In the genomic region with DNA sequence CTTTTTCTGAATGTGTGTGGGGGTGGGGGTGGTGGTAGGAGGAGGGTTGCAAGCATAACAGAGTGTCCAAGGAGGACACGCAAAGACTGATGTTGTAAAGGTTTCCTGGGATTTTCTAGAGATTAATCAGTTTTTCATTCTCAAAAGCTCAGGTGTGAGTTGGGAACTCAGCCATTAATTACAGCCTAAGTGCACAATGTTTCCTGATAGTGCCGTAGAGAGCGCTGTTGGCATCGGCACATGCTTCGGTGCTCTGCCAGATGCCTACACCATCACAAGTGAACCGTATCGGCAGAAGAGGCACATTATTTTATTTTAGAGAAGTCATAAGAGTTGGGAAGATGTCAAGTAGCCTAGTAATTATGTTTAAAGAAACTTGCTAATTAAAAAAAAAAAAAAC, we compare ENCODE assay signal across 27 mouse cellular contexts.
A peak's percentile ranks its signal among the peaks of the same experiment; 100 is the strongest.
DNase-seq lines count a peak whose midpoint lies in the region; ATAC-seq and TF ChIP-seq lines count a peak whose summit lies in the region.
"Had no signal": no experiment of that assay in that cellular context is flagged by ENCODE, and none has a peak within 500 bp of the region (broad histone marks: within the 10 kb centered on the region; RNA-seq: fewer than 3 reads in every experiment).

No protein-coding gene starts in this region.

- no peak for ATAC-seq in hindbrain, postnatal 0 days
- no peak for ATAC-seq in hindbrain, embryonic 13.5 days (ENCODE audit: low FRiP score)
- ATAC-seq in intestine, embryonic 16.5 days, result no peak
- ATAC-seq: forebrain, embryonic 15.5 days; intestine, embryonic 15.5 days; Patski had no signal

- H3K4me2 ChIP-seq in hindbrain, postnatal 0 days (ENCODE audit: low read depth, low read length), result no peak overlapping the region
- no peak overlapping the region for H3K4me2 ChIP-seq in hindbrain, embryonic 13.5 days
- no peak overlapping the region for H3K4me2 ChIP-seq in intestine, embryonic 16.5 days (ENCODE audit: low read depth, low read length)
- H3K4me2 ChIP-seq: embryonic facial prominence, embryonic 12.5 days; forebrain, embryonic 12.5 days; forebrain, embryonic 15.5 days; heart, embryonic 13.5 days; hindbrain, embryonic 15.5 days; intestine, embryonic 15.5 days had no signal

- no peak overlapping the region for H3K4me3 ChIP-seq in hindbrain, postnatal 0 days (ENCODE audit: low read length)
- no peak overlapping the region for H3K4me3 ChIP-seq in hindbrain, embryonic 13.5 days
- H3K4me3 ChIP-seq in intestine, embryonic 16.5 days (ENCODE audit: low read length), result no peak overlapping the region
- H3K4me3 ChIP-seq: embryonic facial prominence, embryonic 12.5 days; erythroblast, embryonic 14.5 days; forebrain, embryonic 12.5 days; forebrain, embryonic 15.5 days; heart, adult 2 months; heart, embryonic 10.5 days; heart, embryonic 13.5 days; hindbrain, embryonic 15.5 days; intestine, embryonic 15.5 days had no signal

- no peaks in the 10 kb centered on the region for H3K4me1 ChIP-seq in hindbrain, postnatal 0 days (ENCODE audit: insufficient read depth, low read length)
- H3K4me1 ChIP-seq in hindbrain, embryonic 13.5 days (replicated peaks), result no peaks in the 10 kb centered on the region
- H3K4me1 ChIP-seq in intestine, embryonic 16.5 days (ENCODE audit: control insufficient read depth, insufficient read depth, low read length), result no peaks in the 10 kb centered on the region
- H3K4me1 ChIP-seq: embryonic facial prominence, embryonic 12.5 days; forebrain, embryonic 12.5 days; forebrain, embryonic 15.5 days; hindbrain, embryonic 15.5 days; intestine, embryonic 15.5 days had no signal

- no peak overlapping the region for H3K27ac ChIP-seq in hindbrain, postnatal 0 days
- no peak overlapping the region for H3K27ac ChIP-seq in hindbrain, embryonic 13.5 days
- no peak overlapping the region for H3K27ac ChIP-seq in intestine, embryonic 16.5 days (ENCODE audit: low read length)
- H3K27ac ChIP-seq: embryonic facial prominence, embryonic 12.5 days; forebrain, embryonic 12.5 days; forebrain, embryonic 15.5 days; heart, adult 2 months; heart, embryonic 10.5 days; heart, embryonic 13.5 days; hindbrain, embryonic 15.5 days; intestine, embryonic 15.5 days had no signal

- no peaks in the 10 kb centered on the region for H3K9me3 ChIP-seq in hindbrain, postnatal 0 days (ENCODE audit: low read length)
- no peaks in the 10 kb centered on the region for H3K9me3 ChIP-seq in hindbrain, embryonic 13.5 days
- no peaks in the 10 kb centered on the region for H3K9me3 ChIP-seq in intestine, embryonic 16.5 days (ENCODE audit: control insufficient read depth, low read length)
- H3K9me3 ChIP-seq: embryonic facial prominence, embryonic 12.5 days; forebrain, embryonic 12.5 days; forebrain, embryonic 15.5 days; heart, embryonic 10.5 days; heart, embryonic 13.5 days; hindbrain, embryonic 15.5 days; intestine, embryonic 15.5 days had no signal

- H3K9ac ChIP-seq in hindbrain, postnatal 0 days (replicated peaks; ENCODE audit: low read length), result no peak overlapping the region
- H3K9ac ChIP-seq in hindbrain, embryonic 13.5 days, result no peak overlapping the region
- no peak overlapping the region for H3K9ac ChIP-seq in intestine, embryonic 16.5 days (ENCODE audit: low read depth, low read length)
- H3K9ac ChIP-seq: embryonic facial prominence, embryonic 12.5 days; forebrain, embryonic 12.5 days; forebrain, embryonic 15.5 days; heart, embryonic 13.5 days; hindbrain, embryonic 15.5 days; intestine, embryonic 15.5 days had no signal

- TF ChIP-seq CTCF in hindbrain, postnatal 0 days (IDR thresholded peaks at IDR 0.05; ENCODE audit: low read depth), result no peak

- H3K27me3 ChIP-seq in hindbrain, postnatal 0 days (ENCODE audit: insufficient read depth, low read length), result no peaks in the 10 kb centered on the region
- H3K27me3 ChIP-seq in hindbrain, embryonic 13.5 days, result no peaks in the 10 kb centered on the region
- no peaks in the 10 kb centered on the region for H3K27me3 ChIP-seq in intestine, embryonic 16.5 days (replicated peaks; ENCODE audit: control insufficient read depth, insufficient read depth, low read length)
- H3K27me3 ChIP-seq: CH12.LX; embryonic facial prominence, embryonic 12.5 days; forebrain, embryonic 12.5 days; forebrain, embryonic 15.5 days; heart, embryonic 13.5 days; hindbrain, embryonic 15.5 days; intestine, embryonic 15.5 days had no signal

- no peaks in the 10 kb centered on the region for H3K36me3 ChIP-seq in hindbrain, postnatal 0 days (ENCODE audit: insufficient read depth, low read length)
- no peaks in the 10 kb centered on the region for H3K36me3 ChIP-seq in hindbrain, embryonic 13.5 days
- no peaks in the 10 kb centered on the region for H3K36me3 ChIP-seq in intestine, embryonic 16.5 days (ENCODE audit: control insufficient read depth, insufficient read depth, low read length)
- H3K36me3 ChIP-seq: embryonic facial prominence, embryonic 12.5 days; forebrain, embryonic 12.5 days; forebrain, embryonic 15.5 days; G1E; heart, embryonic 10.5 days; heart, embryonic 13.5 days; hindbrain, embryonic 15.5 days; intestine, embryonic 15.5 days had no signal

- 66% methylated on average over 7 of the region's 7 CpGs for WGBS in hindbrain, postnatal 0 days
- WGBS in hindbrain, embryonic 13.5 days, result 82% methylated on average over 7 of the region's 7 CpGs
- WGBS in intestine, embryonic 16.5 days, result 91% methylated on average over 7 of the region's 7 CpGs

- peak; percentile 64 to 65 for DNase-seq in cerebellum, postnatal 10 days
- DNase-seq in cerebellum, adult 11 months, result no peak
- DNase-seq in hindbrain, postnatal 0 days (ENCODE audit: low spot score), result peak; percentile 51
- DNase-seq in brain, adult 2 months (ENCODE audit: low read depth, low spot score), result peak; percentile 35
- peak; percentile 8 for DNase-seq in gonadal fat pad, adult 2 months (ENCODE audit: low read depth)
- DNase-seq: adrenal gland, postnatal 14 days; B cell, adult 2 months; cerebellum, adult 8-10 months; cerebellum, postnatal 36 days; gastrocnemius, postnatal 25 days; heart, adult 2 months; heart, postnatal 14 days; heart, postnatal 4 days; kidney, adult 18-20 months had no signal
